Mouse (Mus musculus): Measurements from ENCODE around the gene Taar6. TPM values are rescaled to one million over a fixed set of nuclear protein-coding genes. Genes with fewer than 3 reads are reported as not detected.

Taar6 gene
- total and polyA plus RNA-seq, 3 experiments = not detected

DNA sequence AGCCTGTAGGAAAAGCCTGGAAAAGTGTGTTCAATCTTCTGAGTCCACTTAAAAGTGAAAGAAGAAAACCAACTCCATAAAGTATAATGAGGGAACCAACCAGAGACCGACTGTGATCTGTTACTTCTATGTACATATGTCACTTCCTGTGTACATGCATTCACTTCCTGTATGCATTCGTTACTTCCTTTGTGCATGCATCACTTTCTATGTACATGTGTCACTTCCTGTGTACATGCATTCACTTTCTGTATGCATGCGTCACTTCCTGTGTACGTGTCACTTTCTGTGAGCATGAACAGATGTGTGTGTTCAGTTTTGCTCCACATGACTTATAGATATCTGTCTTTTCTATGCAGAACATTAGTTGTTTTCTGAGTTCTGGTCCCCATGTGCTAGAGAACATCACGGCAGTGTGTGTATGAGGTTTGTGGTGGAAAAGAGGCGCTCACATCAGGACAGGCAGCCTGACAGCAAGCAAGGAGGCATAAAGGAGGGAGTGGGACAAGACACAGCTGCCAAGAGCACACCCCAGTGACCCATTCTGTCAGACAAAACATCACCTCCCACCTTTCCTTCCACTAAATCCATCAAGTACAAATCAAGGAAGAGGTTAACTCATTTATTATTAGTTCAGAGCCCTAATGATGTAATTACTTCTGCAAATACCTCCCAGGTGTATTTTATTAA is 20.4 kb downstream of the Taar6 start:
- ATAC-seq (ENCODE audit: extremely low read depth, insufficient number of reproducible peaks, low FRiP score, poor library complexity, severe bottlenecking) (peak; percentile 15; the same call in 1 of the 2 replicates), DNase-seq (ENCODE audit: low spot score) (no peak)
- TF ChIP-seq GATA2 (IDR thresholded peaks at IDR 0.05; ENCODE audit: borderline replicate concordance, low read depth, low read length) = no peak
- Histone ChIP-seq H3K27me3 (ENCODE audit: insufficient read depth, low read length) (0 out of 2 replicates have a peak, but pooled peaks cover 5% of the 10 kb centered on the region), H3K36me3 (replicated peaks) (no peaks in the 10 kb centered on the region), H3K4me1 (ENCODE audit: insufficient read depth, low read depth, low read length) (no peaks in the 10 kb centered on the region), H3K4me3 (ENCODE audit: low read depth, low read length) (no peak overlapping the region), H3K9me3 (replicated peaks) (no peaks in the 10 kb centered on the region)

DNA sequence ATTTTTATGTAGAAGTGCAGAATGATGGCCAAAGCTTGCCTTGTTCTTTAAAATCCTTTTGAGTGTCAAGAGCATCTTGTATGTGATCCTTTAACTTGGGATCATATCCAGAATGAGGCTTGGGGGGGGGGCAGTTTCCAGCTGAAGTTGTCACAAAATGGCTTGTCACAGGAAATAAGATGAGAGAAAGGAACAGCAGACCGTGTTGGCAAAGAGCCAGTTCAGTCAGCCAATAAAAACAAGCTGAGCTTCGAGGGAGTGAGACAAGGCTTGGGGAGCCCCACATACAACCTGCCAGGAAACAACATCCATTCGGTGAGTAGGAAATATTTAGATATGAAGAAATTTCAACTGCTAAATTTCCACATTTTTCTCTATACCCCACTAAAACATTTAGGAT is 22.0 kb downstream of the Taar6 start:
- no peak for TF ChIP-seq CTCF (IDR thresholded peaks at IDR 0.05; ENCODE audit: low read depth, low read length)
- TF ChIP-seq GATA1 (IDR thresholded peaks at IDR 0.05; ENCODE audit: borderline replicate concordance, low read length) = no peak
- TF ChIP-seq TAL1 (conservative IDR thresholded peaks at IDR 0.05; ENCODE audit: low read depth, low read length) = no peak
- no peak for TF ChIP-seq POLR2AphosphoS5 (IDR thresholded peaks at IDR 0.05; ENCODE audit: insufficient replicate concordance, low read depth, low read length)
- no peak for TF ChIP-seq GATA2 (IDR thresholded peaks at IDR 0.05; ENCODE audit: borderline replicate concordance, low read depth, low read length)
- H3K4me3 ChIP-seq (ENCODE audit: low read depth, low read length) = no peak overlapping the region
- DNase-seq (ENCODE audit: low spot score) (no peak), ATAC-seq (ENCODE audit: extremely low read depth, insufficient number of reproducible peaks, low FRiP score, poor library complexity, severe bottlenecking) (no peak)
- H3K27me3 ChIP-seq (ENCODE audit: insufficient read depth, low read length) = 0 out of 2 replicates have a peak, but pooled peaks cover 2% of the 10 kb centered on the region
- no peaks in the 10 kb centered on the region for H3K9me3 ChIP-seq (replicated peaks)
- H3K36me3 ChIP-seq (replicated peaks) = no peaks in the 10 kb centered on the region
- no peaks in the 10 kb centered on the region for H3K4me1 ChIP-seq (ENCODE audit: insufficient read depth, low read depth, low read length)

DNA sequence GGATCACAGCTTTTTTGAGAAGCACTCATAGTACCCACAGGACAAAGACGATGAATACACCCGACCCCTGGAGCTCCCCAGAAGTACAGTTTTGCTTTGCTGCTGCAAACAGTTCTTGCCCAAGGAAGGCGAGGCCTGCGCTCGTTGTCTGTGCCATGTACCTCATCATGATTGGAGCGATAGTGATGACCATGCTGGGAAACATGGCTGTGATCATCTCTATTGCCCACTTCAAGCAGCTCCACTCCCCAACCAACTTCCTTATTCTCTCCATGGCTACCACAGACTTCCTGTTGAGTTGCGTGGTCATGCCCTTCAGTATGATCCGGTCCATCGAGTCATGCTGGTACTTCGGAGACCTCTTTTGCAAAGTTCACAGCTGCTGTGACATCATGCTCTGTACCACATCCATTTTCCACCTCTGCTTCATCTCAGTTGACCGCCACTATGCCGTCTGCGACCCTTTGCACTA is 25.0 kb downstream of the Taar6 start, which contains the start of gene Taar4:
Gene Taar4, plus strand, starts transcription at position 51 of the 472 bp plus-strand sequence.
- H3K4me3 ChIP-seq (ENCODE audit: low read depth, low read length) = no peak within 1 kb of the TSS
- no peaks in the 10 kb centered on the region for H3K4me1 ChIP-seq (ENCODE audit: insufficient read depth, low read depth, low read length)
- no peak for TF ChIP-seq CTCF (IDR thresholded peaks at IDR 0.05; ENCODE audit: low read depth, low read length)
- TF ChIP-seq TAL1 (conservative IDR thresholded peaks at IDR 0.05; ENCODE audit: low read depth, low read length) = no peak
- no peak for TF ChIP-seq POLR2AphosphoS5 (IDR thresholded peaks at IDR 0.05; ENCODE audit: insufficient replicate concordance, low read depth, low read length)
- no peak for TF ChIP-seq GATA1 (IDR thresholded peaks at IDR 0.05; ENCODE audit: borderline replicate concordance, low read length)
- no peak for TF ChIP-seq GATA2 (IDR thresholded peaks at IDR 0.05; ENCODE audit: borderline replicate concordance, low read depth, low read length)
- H3K9me3 ChIP-seq (replicated peaks) = no peaks in the 10 kb centered on the region
- no peak for DNase-seq (ENCODE audit: low spot score)
- H3K27me3 ChIP-seq (ENCODE audit: insufficient read depth, low read length) = no peaks in the 10 kb centered on the region
- no peaks in the 10 kb centered on the region for H3K36me3 ChIP-seq (replicated peaks)
- ATAC-seq (ENCODE audit: extremely low read depth, insufficient number of reproducible peaks, low FRiP score, poor library complexity, severe bottlenecking) = no peak

DNA sequence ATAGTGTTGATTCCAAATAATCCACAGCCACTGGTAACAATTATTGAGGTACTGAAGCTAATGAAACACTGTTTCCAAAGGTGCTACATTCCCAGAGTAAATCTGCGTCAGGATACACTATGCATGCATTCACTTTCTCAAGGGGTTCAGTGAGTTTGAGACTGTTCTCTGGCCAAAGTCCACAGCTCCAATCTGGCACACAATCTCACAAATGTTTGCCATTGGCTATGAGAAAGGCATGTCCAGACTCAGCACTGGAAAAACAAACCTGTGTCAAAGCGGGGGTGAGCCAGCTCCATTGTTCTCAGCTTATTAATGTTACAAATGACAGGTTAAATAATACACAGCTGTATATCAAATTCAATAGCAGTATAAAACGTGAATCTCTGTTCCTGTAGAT is 26.4 kb downstream of the Taar6 start:
- Histone ChIP-seq H3K4me3 (ENCODE audit: low read depth, low read length) (no peak overlapping the region), H3K36me3 (replicated peaks) (no peaks in the 10 kb centered on the region), H3K9me3 (replicated peaks) (no peaks in the 10 kb centered on the region), H3K4me1 (ENCODE audit: insufficient read depth, low read depth, low read length) (no peaks in the 10 kb centered on the region), H3K27me3 (ENCODE audit: insufficient read depth, low read length) (no peaks in the 10 kb centered on the region)
- ATAC-seq (ENCODE audit: extremely low read depth, insufficient number of reproducible peaks, low FRiP score, poor library complexity, severe bottlenecking) (no peak), DNase-seq (ENCODE audit: low spot score) (no peak)
- TF ChIP-seq TAL1 (conservative IDR thresholded peaks at IDR 0.05; ENCODE audit: low read depth, low read length) (no peak), CTCF (IDR thresholded peaks at IDR 0.05; ENCODE audit: low read depth, low read length) (no peak), GATA2 (IDR thresholded peaks at IDR 0.05; ENCODE audit: borderline replicate concordance, low read depth, low read length) (no peak), GATA1 (IDR thresholded peaks at IDR 0.05; ENCODE audit: borderline replicate concordance, low read length) (no peak), POLR2AphosphoS5 (IDR thresholded peaks at IDR 0.05; ENCODE audit: insufficient replicate concordance, low read depth, low read length) (no peak)

DNA sequence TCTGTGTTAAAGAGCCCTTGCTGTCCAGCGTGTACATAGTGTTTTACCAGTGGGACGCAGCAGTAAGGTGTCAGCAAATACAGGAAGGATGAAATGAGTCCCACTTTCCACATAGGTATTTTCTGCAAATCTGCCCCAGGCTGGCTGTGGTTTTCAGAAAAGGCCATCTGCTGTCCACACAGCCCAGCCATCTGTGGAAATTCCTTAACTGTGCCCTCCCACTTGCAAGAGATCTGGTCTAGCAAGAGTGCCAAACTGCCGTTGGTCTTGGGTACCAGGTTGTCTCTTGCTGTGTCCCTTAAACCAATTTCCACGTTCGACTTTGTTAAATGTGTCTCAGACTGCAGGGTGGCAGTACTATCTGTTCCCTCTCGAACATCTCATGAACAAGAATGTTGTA is 33.7 kb downstream of the Taar6 start:
- TF ChIP-seq GATA1 (IDR thresholded peaks at IDR 0.05; ENCODE audit: borderline replicate concordance, low read length) (no peak), CTCF (IDR thresholded peaks at IDR 0.05; ENCODE audit: low read depth, low read length) (no peak), TAL1 (conservative IDR thresholded peaks at IDR 0.05; ENCODE audit: low read depth, low read length) (no peak), POLR2AphosphoS5 (IDR thresholded peaks at IDR 0.05; ENCODE audit: insufficient replicate concordance, low read depth, low read length) (no peak), GATA2 (IDR thresholded peaks at IDR 0.05; ENCODE audit: borderline replicate concordance, low read depth, low read length) (no peak)
- DNase-seq (ENCODE audit: low spot score) = no peak
- Histone ChIP-seq H3K9me3 (replicated peaks) (no peaks in the 10 kb centered on the region), H3K4me1 (ENCODE audit: insufficient read depth, low read depth, low read length) (no peaks in the 10 kb centered on the region), H3K27me3 (ENCODE audit: insufficient read depth, low read length) (0 out of 2 replicates have a peak, but pooled peaks cover 2% of the 10 kb centered on the region), H3K36me3 (replicated peaks) (no peaks in the 10 kb centered on the region), H3K4me3 (ENCODE audit: low read depth, low read length) (no peak overlapping the region)
- ATAC-seq (ENCODE audit: extremely low read depth, insufficient number of reproducible peaks, low FRiP score, poor library complexity, severe bottlenecking) = no peak

DNA sequence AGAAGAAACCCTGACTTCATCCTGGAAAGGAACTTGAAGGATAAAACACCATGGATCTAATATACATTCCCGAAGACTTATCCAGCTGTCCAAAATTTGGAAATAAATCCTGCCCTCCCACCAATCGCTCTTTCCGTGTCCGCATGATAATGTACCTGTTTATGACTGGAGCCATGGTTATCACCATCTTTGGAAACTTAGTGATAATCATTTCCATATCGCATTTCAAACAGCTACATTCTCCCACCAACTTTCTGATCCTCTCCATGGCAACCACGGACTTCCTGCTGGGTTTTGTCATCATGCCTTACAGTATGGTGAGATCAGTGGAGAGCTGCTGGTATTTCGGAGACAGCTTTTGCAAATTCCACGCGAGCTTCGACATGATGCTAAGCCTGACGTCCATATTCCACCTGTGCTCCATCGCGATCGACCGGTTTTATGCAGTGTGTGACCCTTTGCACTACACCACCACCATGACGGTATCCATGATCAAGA is 35.9 kb downstream of the Taar6 start, which contains the start of gene Taar3:
Gene Taar3, plus strand, starts transcription at position 51 of the 498 bp plus-strand sequence.
- DNase-seq (ENCODE audit: low spot score) (no peak), ATAC-seq (ENCODE audit: extremely low read depth, insufficient number of reproducible peaks, low FRiP score, poor library complexity, severe bottlenecking) (no peak)
- Histone ChIP-seq H3K36me3 (replicated peaks) (no peaks in the 10 kb centered on the region), H3K4me1 (ENCODE audit: insufficient read depth, low read depth, low read length) (no peaks in the 10 kb centered on the region), H3K9me3 (replicated peaks) (no peaks in the 10 kb centered on the region), H3K4me3 (ENCODE audit: low read depth, low read length) (no peak within 1 kb of the TSS), H3K27me3 (ENCODE audit: insufficient read depth, low read length) (0 out of 2 replicates have a peak, but pooled peaks cover 2% of the 10 kb centered on the region)
- TF ChIP-seq TAL1 (conservative IDR thresholded peaks at IDR 0.05; ENCODE audit: low read depth, low read length) (no peak), CTCF (IDR thresholded peaks at IDR 0.05; ENCODE audit: low read depth, low read length) (no peak), GATA1 (IDR thresholded peaks at IDR 0.05; ENCODE audit: borderline replicate concordance, low read length) (no peak), GATA2 (IDR thresholded peaks at IDR 0.05; ENCODE audit: borderline replicate concordance, low read depth, low read length) (no peak), POLR2AphosphoS5 (IDR thresholded peaks at IDR 0.05; ENCODE audit: insufficient replicate concordance, low read depth, low read length) (no peak)

Data from G1E (cell line).